Mouse (Mus musculus) mouse trophoblast stem cell (cell line): Measurements from ENCODE around the gene Zscan26.
"Not testable (repeated sequence)": the region's sequence is repeated elsewhere in the genome, so short reads cannot be mapped to it uniquely, and the experiment has no call there.

Source experiments
- in situ Hi-C, 2 experiments: fragments of 300-500 bp; cut with MseI, MboI; formaldehyde crosslinking; loops; 2 replicates in 1 of 2; 3 replicates in 1 of 2; pipeline ENCODE4 v1.15.1; 2025

Zscan26 gene

DNA sequence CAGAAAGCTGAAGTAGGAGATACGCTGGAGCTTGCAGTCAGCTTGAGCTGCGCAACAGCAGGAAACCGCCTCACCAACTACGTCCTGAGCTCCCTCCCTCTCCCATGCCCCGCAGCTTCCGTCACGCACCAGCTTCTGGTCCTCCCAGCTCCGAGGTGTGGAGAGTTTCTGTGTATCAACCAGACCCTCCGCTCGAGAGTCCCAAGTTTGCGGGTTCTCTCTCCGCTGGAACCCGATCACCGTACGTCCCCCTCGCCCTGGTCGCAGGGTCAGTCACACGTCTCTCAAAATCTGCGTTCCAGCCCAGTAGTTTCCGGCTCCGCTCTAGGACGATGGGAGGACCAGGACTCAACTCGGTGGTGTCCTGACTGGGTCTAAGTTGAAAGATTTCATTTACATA lies at the start of gene Zscan26:
Gene Zscan26, minus strand, starts transcription at position 282 of the 400 bp plus-strand sequence.
- in situ Hi-C loops, result no loop called here

DNA sequence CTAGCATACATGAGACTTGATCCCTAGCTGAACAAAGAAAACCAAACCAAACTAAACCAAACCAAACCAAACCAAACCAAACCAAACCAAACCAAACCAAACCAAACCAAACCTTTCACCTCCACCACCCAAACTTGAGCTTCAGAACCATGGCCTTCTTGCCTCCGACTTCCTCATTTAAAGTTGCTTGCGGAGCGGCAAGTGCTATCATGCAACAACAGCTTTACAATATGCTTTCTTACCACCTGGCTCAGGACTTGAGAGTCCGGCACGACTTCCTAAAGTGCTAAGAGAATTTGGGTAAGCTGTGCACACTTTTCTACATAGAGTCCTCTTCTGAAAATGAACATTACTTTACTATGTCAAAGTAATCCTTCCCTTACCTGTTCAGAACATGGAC lies 48.8 kb upstream of the Zscan26 start:
- in situ Hi-C loops, result no loop called here

DNA sequence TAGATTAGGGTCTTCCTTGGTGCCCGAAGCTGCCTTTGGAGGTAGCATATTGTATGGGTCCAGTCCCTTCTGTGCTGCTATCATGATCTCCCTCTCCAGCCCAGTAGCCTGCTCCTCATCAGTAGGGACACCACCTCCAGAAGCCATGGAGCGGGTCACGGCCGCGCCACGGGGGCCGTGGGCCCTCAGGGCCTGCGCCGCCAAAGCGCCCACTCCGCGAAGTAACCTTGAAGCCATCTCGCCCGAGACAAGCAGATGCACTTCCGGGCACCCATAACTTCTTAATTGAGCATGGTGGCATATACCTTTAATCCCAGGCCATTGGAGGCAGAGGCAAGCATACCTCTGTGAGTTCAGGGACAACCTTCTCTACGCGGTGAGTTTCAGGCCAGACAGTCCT lies 47.7 kb upstream of the Zscan26 start, which contains the start of gene Gm11273:
Gene Gm11273, minus strand, starts transcription at position 237 of the 400 bp plus-strand sequence.
- in situ Hi-C loops, result not testable (repeated sequence)

DNA sequence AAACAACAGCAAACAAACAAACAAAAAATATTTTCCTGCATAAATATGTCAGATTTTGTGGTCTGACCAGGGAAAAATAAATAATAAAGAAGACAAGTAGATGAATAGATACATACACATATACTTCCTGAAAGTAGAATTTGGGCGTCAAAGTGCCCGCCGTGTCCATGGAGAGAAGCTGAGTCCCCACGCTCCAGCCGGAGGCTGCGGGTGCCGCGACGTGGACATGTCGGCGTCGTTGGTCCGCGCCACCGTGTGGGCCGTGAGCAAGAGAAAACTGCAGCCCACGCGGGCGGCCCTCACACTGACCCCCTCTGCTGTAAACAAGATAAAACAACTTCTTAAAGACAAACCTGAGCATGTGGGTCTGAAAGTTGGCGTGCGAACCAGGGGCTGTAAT lies 41.5 kb upstream of the Zscan26 start, which contains the start of gene AK157302:
Gene AK157302, plus strand, starts transcription at position 144 of the 400 bp plus-strand sequence.
- in situ Hi-C loops, result no loop called here

DNA sequence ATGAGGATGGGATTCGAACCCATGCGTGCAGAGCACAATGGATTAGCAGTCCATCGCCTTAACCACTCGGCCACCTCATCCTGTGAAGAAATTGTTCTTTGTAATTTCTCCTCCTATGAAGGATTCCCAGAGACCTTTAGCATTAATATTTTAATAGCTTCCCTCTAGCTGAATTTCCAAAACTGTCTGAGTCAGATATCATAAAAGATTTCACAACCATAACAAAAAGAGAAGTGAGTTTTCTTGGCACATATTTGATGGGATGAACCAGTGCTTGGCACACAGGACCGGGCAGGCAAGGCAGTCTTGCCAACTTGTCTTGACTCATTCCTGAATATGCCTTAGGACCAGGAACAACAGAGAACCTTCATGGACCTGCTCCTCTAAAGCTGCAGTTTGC lies 39.3 kb upstream of the Zscan26 start:
- in situ Hi-C loops, result no loop called here

DNA sequence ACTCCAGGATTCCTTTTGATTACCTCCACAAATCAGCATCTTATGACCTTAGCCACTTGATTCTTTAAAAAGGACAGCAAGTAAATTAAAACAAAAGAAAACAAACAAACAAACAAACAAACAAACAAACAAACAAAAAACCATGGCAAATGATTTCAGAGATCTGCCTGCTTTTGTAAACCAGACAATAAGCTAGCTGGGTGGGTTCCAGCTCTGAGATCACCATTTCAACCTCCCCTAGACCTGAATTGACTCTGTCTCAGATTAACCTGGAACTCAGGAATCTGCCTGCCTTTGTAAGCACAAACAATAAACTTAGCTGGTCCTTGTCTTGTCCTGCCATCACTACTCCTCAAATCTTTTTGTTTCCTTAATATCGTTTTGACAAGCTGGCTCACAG lies 33.4 kb upstream of the Zscan26 start:
- in situ Hi-C loops, result no loop called here

DNA sequence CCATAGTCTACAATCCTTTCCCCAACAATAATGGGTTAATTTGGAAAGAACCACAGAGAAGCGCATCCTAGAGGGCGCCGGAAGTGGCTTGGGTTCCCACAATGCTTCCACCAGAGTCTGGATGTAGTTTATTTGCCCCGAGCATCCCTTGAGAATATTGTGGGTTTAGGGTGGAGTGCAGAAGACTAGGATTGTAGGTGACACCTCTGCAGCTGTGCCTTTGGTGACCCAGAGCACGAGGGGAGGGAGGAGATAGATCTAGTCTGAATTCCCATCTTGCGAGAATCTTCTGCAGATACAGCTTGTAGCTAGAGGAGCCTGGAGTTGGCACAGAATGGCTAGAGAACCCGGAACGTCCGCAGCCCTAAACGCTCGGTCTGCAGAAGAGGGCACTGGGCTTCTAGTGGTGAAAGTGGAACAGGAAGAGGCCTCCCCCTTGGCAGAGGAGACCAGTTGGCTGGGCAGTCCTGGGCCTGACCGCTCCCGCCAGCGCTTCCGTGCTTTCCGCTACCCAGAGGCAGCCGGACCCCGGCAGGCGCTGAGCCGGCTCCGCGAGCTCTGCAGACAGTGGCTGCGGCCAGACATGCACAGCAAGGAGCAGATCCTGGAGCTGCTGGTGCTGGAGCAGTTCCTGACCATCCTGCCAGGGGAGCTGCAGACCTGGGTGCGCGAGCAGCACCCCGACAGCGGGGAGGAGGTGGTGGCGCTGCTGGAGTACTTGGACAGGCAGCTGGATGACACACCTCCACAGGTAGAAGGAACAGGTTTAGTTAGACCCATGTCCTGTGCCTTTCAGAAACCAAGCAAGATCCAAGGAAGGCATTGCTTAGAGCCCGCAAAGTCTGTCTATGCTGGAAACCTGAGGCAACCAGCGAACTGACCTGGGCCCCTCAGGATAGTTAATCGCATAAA lies 25.5 kb upstream of the Zscan26 start, which contains the start of the genes Zkscan4 and Gm10065:
Gene Zkscan4, plus strand, starts transcription at position 149 of the 912 bp plus-strand sequence.
Gene Gm10065, minus strand, starts transcription at position 683 of the 912 bp plus-strand sequence.
- in situ Hi-C loops, result not testable (repeated sequence)

DNA sequence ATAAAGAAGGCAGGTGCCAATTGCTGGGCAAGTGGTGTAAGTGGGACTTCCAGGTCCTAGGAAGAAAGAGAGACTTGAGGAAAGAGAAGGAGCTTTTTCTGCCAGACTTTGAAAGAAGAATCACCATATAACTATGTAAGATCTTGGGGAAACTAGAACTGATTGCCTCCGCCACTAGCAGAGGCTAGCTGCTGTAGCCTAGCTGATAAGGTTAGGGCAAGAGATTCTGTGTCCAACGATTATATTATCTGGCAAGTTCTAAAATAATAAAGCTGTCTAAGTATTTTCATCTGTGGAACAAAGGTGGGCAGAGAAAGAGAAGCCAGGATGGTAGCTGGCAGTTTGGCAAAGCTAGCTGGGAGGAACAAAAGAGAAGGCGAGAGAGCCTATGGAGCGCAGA lies 18.9 kb upstream of the Zscan26 start:
- in situ Hi-C loops, result no loop called here

DNA sequence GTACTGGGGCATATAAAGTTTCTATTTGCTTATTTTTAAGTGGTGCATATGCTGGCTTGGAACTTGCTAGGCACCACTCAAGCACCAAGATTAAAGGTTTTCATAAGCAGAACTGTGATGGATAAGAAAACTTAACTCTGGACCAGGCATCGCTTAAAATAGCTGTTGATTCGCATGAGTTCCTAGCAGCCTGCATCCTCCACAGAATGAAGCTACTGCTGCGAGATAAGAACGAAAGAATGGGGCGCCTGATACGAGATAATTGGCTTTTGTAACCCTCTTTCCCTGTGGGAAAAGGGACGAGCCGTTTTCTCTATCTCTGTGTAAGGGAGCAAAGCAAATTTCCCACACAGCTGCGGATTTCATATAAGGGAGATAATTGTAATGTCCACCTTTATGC lies 15.6 kb upstream of the Zscan26 start:
- in situ Hi-C loops, result no loop called here

DNA sequence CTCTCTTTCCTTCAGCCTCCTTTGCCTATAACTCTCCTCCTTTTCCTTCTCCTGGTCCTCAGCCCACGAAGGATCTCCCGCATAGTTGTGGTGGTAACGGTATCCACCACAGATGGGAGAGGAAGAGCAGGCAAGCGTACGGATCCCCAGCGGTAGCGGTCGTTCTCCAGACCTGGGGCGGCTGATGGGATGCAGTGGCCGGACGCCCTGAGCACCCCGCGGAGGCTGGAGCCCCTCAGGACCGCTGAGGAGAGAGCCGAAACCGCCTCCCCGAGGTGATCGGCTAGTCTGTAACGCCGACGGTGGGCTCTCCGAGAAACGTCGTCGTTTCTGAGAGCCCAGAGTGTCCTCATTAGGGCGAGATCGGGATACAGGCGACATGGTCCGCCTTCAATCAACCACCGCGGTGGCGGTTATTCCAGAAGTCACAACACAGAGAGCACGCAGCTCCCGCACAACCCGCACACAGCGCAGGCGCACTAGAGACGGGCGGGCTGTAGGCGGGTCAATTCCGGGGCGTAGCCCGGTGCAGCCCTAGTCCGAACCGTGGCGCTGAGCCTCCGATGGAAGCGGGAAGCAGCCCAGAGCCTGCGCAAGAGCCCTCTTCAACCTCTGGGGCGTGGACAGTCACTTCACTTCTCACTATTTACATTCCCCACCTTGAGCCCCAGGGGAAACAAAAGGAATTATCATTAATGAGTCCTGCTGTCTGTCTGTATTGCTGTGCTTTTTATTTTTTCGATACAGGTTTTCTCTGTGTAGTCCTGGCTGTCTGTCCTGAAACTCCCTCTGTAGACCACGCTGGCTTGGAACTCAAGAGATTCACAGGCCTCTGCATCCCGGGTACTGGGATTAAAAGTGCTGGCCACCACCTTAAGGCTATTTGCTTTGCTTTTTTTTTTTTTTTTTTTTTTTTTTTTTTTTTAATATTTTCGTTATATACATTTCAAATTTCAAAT lies 14.8 kb upstream of the Zscan26 start, which contains the start of gene Nkapl:
Gene Nkapl, minus strand, starts transcription at position 449 of the 959 bp plus-strand sequence.
- in situ Hi-C loops, result no loop called here

DNA sequence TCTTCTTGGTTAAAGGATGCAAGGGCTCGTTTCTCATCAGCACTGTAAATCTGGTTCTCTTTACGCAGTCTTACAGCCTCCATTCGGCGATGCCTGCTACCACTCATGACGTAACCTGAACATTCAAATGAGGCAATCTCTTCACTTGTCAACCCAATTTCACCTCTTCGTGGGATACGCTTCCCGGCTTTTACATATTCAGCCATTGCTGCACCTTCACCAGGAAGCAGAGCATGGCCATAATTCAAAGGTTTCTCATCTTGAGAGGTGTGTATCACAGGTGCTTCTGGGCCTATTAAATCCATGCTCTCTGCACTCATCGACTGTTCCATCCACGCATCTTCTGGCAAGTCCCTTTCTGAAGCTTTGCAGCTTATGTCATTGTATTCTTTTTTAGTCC lies 13.8 kb upstream of the Zscan26 start:
- in situ Hi-C loops, result no loop called here

DNA sequence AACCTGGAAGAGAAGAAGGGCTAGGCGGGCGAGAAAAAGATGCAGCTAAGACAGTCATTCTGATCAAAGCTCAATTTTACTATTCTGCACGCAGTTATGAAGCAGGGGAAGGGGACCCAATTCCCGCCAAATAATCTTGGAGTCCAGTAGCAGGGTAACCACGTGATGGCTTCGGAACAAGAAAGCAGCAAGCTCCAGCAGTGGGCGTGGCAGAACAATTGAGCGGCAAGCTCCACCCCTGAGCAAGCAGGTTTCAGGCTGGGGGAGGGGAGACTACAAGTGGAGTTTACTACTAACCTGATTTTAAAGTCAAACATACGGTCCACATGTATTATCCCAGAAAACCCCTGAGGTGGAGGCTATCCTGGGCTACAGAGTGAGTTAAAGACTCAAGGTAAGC lies 9.0 kb upstream of the Zscan26 start:
- in situ Hi-C loops, result not testable (repeated sequence)

DNA sequence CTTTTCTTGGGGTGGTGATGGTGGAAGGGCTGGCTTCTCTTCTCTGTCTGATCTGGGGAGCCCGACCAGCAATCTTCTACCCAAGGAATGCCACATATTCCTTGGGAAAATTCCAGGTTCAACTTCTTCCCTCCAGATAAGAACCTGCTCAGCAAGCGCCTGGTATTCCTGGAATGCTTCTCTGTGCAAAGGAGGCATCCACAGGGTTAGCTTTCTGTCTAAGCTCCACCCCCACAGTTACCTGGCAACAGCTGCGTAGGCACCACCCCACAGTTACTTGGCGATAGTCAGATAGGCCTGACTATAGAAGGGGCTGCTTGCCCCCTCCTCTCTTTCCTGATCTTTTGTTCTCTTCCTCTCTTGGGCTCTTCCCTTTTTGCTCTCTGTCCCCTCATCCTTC lies 2.8 kb upstream of the Zscan26 start:
- in situ Hi-C loops, result no loop called here

DNA sequence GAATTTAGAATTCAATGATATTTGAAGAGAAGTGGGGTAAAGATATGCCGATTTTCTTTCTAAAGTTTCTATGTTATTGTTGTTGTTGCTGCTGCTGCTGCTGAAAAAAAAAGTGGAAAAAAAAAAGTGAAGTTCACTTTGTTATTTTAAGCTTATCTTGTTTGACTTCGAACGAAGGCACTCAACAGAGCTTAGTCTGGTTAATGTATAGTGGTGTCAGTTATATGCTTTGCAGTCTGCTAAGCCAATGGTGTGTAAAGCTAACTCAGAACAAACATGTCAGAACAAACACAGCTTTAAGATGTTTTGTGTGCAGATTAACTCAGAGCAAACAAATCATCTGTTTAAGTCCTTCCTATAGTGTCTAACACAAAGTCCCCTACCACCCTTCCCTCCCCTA lies 603 bp upstream of the Zscan26 start:
- in situ Hi-C loops, result no loop called here

DNA sequence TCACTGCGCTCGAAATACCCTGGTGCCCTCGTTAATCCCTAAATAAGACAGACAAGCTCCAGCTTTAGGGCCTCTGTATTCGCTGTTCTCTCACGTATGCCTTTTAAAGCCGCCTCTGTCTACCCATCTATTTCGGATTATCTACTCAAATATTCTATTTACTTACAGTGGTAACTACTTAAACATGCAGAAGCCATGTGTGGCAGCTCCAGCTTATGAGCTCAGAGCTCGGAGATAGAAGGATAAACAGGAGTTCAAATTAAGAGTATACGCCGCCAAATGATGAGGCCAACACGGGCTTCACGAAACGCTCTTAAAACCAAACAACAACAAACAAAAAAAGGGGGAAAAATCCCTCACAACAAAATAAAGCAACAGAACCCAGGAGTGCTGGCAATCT lies 488 bp downstream of the Zscan26 start:
- in situ Hi-C loops, result no loop called here

DNA sequence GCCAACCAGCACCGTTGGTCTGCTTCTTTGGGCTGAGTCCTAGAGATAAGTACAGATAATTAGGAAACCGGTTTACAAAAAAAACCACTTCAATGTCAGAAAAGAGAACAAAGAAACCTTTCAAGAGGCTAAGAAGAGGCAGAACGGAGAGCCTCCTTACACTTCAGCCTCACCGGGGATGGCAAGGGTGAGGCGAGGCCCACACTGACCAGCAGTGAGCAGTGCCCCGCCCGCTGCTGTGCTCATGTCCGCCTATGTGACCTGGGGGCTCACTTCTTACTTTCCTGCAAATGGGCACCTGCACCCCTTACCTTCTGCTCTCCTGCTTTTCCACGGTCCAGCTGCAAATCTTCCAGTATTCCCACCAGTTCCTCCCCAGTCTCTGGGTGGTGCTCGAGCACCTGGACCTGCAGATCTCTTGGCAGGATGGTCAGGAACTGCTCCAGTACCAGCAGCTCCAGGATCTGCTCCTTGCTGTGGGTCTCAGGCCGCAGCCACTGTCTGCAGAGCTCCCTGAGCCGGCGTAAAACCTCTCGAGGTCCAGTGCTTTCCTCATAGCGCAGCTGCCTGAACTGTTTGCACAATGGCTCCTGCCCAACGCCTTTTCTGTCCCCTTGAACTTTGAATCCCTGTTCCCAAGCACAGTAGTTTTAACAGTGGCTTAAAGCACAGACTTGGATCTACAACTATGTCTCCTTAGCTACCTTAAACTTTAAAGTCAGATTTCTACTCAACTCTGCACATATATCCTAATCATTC lies 5.5 kb downstream of the Zscan26 start:
- in situ Hi-C loops, result no loop called here

DNA sequence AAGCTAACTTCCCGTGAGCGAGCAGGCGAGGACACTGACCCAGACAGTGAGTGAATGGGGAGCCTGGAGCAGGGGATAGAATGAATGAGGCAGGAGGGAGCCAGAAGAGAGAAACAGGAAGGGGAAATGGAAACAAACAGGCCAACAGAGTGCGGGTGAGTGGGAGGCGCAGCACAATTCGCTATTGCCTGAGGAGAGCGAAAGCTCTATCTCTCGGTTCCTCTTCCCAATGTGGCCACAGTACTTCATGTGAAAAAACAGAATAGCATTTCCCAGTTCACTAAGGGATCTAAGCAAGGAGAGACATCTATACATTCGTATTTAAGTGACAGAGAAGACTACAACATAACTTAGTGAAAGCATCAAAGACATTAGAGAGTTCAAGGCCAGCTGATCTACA lies 6.7 kb downstream of the Zscan26 start:
- in situ Hi-C loops, result no loop called here

DNA sequence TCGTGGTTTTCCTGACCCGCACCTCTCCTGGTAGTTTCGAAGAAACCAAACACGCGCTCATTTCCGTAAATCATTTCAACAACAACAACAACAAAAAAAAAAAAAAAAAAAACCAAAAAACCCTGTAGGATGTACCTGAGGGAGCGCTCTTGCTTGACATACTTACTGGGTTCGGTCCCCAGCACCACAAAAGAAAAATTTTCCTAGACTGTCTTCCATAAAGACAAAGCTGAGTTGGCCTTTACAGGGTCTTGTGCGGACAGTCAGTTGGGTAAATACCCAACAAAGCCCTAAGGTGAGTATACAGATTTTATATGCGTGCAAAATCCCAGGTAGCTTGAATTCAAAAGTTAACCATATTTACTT lies 12.3 kb downstream of the Zscan26 start:
- in situ Hi-C loops, result no loop called here

DNA sequence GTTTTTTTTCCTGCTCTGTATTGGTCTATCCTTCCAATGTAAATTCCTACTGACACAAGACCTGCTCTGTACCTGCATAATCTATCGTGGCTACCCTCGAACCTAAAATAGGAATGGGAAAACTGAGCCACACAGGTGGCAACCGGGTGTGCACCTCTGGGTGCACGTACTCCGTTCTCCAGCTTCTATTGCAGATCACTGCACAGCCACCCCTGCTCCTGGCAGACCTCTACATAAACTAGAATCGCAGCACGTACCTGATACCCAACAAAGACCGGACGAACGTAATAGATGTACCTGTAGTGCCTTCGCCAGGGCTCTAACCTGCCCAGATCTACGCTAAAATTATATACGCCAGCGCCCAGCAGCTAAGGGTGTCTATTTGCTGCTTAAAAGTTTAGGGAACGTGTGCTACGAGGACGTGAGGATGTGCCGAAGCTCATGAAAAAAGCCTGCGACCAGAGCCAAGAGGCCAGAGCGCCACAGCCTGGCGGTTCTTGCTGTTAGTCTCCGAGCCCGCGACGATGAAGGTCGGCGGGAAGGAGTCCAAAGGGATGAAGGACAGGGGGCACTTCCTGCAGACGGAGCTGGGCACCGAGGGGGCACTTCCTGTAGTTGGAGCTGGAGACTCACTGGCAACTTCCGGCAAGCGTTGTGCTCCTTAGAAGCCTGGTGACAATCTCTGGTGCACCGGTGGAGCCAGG lies 12.9 kb downstream of the Zscan26 start, which contains the start of gene Pgbd1:
Gene Pgbd1, minus strand, starts transcription at position 556 of the 704 bp plus-strand sequence.
- in situ Hi-C loops, result no loop called here

DNA sequence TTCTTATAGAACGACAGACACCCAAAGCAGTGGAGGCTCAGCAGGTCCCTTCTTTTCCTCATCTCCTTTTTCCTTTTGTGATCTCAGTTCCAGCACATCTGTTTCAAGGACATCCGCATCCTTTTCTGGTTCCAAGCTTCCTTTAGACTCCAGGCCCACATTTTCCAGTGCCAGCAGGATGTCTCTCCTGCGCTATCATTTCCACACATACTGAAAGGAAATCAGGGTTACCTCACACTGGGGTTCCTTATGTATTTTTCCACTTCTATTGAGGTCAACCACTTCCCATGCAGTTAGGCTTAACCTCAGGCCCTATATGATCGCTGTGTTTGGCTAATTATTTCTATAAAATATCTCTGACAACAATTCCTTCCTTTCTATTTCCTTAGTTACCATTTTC lies 18.1 kb downstream of the Zscan26 start:
- in situ Hi-C loops, result no loop called here

DNA sequence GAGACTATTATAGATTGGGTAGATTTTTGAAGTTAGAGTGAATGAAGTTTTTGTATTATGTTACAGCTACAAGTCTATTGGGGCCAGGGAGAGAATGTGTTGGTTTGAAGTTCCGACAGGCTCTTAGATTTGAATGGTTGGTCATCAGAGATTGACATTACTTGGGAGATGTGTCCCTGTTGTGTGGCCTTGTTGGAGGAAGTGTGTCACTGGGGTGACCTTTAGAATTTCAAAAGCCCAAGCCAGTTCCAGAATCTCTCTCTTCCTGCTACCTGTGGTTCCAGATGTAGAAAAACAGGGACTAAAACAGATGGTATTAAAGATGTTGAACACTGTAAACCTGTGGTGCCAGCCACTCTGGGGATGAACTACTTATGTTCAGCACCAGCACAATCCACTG lies 25.9 kb downstream of the Zscan26 start:
- in situ Hi-C loops, result no loop called here
